Mouse (Mus musculus) forebrain, embryonic 10.5 days (tissue): ENCODE results near the gene Gm49333. TPM values are rescaled to one million over a fixed set of nuclear protein-coding genes. Genes with fewer than 3 reads are reported as not detected.

Source experiments
- microRNA counts: library from miRNA; unstranded; fragments of <30 nt; microRNA quantifications from one replicate; lab custom pipeline; 2017
- microRNA-seq: library from miRNA; unstranded; fragments of <30 nt; microRNA quantifications from one replicate; pipeline ENCODE4, GENCODE M21; 2017
- polyA plus RNA-seq: library from polyadenylated mRNA; unstranded; fragments of >200 nt; fragmentation: Nextera tagmentation; extraction: Ambion mirVana; gene quantifications from 2 replicates; pipeline ENCODE4 v1.2.1, GENCODE M21; 2016

The Gm49333 gene
- polyA plus RNA-seq, 1 experiment from 2014 or later, result not detected

MicroRNA genes within 50 kb of the gene (microRNA counts, 519-probe panel; counts per million panel counts)
- 5,779 counts per million, percentile 90 among the panel's probes with 10 or more counts for microRNA mmu-miR-1224 (lab: Ali Mortazavi, UCI)

Small RNAs within 50 kb of the gene (microRNA-seq; reads per million reads assigned to microRNA genes)
- gene Mir1224, result not detected

Other genes with a start within 250 kb of the Gm49333 start
- 57.1 and 59.8 TPM in 2 replicates for gene Abcc5, start 185.2 kb upstream of the Gm49333 start, polyA plus RNA-seq
- 158 and 160 TPM in 2 replicates for gene Eif2b5, start 112.8 kb upstream of the Gm49333 start, polyA plus RNA-seq
- gene Dvl3, start 94.6 kb upstream of the Gm49333 start, polyA plus RNA-seq, result 28.8 and 30.5 TPM in 2 replicates
- 628 and 638 TPM in 2 replicates for gene Ap2m1, start 76.1 kb upstream of the Gm49333 start, polyA plus RNA-seq
- 58.3 and 62.6 TPM in 2 replicates for gene Abcf3, start 63.0 kb upstream of the Gm49333 start, polyA plus RNA-seq
- gene Vwa5b2, start 22.1 kb upstream of the Gm49333 start, polyA plus RNA-seq, result 0.84 and 0.97 TPM in 2 replicates
- 43.3 and 44.1 TPM in 2 replicates for gene Eef1akmt4, start within 50 bp of the Gm49333 start, polyA plus RNA-seq
- gene Alg3, start 125 bp downstream of the Gm49333 start, polyA plus RNA-seq, result 61.9 and 62.6 TPM in 2 replicates
- 2.4 and 2.5 TPM in 2 replicates for gene Camk2n2, start 9.7 kb downstream of the Gm49333 start, polyA plus RNA-seq
- 4.3 and 5.1 TPM in 2 replicates for gene Ece2, start 18.2 kb downstream of the Gm49333 start, polyA plus RNA-seq
- 544 and 556 TPM in 2 replicates for gene Psmd2, start 40.0 kb downstream of the Gm49333 start, polyA plus RNA-seq
- 254 TPM in 2 replicates for gene Eif4g1, start 56.7 kb downstream of the Gm49333 start, polyA plus RNA-seq
- 6.3 and 7.1 TPM in 2 replicates for gene Fam131a, start 81.6 kb downstream of the Gm49333 start, polyA plus RNA-seq
- 155 and 163 TPM in 2 replicates for gene Polr2h, start 106.1 kb downstream of the Gm49333 start, polyA plus RNA-seq
- gene Clcn2, start 106.1 kb downstream of the Gm49333 start, polyA plus RNA-seq, result 11.4 and 12.5 TPM in 2 replicates
- 0.87 and 1.2 TPM in 2 replicates for gene Chrd, start 121.5 kb downstream of the Gm49333 start, polyA plus RNA-seq
- gene Thpo, start 122.9 kb downstream of the Gm49333 start, polyA plus RNA-seq, result 0.31 and 0.46 TPM in 2 replicates